Mouse (Mus musculus) liver, adult (tissue): ENCODE data around the gene Atl3.

Source experiments
- GATA4 ChIP-seq: IDR thresholded peaks from 2 replicates; pipeline ENCODE4 v1.6.1; 2014; ENCODE audit warnings: mild to moderate bottlenecking, low read length; ENCODE audit not compliant: insufficient replicate concordance

Atl3 gene

DNA sequence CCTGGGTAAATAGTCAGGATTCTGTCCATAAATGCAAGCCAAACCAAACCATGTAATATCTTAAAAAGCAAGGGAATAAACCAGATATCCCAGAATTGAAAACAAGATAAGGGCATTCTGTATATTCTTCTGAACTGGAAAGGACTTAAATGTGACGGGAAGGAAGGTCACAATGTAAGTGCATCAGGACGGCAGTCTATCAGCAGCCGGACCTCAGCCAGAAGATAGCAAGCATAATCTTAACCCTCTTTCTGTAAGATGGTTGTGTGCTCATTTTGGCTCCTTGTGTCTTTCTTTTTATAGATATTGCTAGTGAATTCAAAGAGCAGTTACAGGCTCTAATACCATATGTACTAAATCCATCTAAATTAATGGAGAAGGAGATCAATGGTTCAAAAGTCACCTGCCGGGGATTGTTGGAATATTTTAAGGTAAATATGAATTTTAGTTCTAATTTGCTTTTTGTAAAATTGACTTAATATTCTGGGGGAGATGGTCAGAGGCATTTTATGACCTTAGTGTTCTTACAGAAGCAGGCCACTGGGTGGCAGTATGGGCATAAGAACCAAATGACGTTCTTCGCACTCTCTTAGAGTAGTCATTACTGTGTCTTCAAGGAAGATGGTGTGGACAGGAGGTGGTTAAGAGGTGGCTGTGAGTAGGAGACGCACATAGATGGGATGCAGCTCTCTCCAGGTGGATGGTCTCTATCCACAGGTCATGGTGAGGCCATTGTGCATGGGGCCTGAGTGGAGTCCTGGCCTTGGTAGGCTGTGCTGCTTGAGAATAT, 35.0 kb downstream of the Atl3 start:
- TF ChIP-seq GATA4 = peak; percentile 92

DNA sequence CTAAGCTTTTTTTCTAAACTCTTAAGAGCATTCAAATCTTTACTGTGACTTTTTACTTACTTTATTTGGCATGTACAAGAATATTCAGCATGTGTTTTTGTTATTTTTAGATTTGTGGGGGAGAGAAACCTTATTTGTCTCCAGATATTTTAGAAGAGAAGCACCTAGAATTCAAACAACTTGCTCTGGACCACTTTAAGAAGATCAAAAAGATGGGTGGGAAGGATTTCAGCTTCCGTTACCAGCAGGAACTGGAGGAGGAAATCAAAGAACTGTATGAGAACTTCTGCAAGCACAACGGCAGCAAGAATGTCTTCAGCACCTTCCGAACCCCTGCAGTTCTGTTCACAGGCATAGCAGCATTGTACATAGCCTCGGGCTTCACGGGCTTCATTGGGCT, 38.1 kb downstream of the Atl3 start:
- no peak for TF ChIP-seq GATA4

GRCm38 (mm10) chr19:7533891-7534290, 40.1 kb downstream of the Atl3 start:
- no peak for TF ChIP-seq GATA4

- TF ChIP-seq GATA4 = no peak
These were observed 55.1 kb downstream of the Atl3 start for GRCm38 (mm10) chr19:7548924-7549323.

DNA sequence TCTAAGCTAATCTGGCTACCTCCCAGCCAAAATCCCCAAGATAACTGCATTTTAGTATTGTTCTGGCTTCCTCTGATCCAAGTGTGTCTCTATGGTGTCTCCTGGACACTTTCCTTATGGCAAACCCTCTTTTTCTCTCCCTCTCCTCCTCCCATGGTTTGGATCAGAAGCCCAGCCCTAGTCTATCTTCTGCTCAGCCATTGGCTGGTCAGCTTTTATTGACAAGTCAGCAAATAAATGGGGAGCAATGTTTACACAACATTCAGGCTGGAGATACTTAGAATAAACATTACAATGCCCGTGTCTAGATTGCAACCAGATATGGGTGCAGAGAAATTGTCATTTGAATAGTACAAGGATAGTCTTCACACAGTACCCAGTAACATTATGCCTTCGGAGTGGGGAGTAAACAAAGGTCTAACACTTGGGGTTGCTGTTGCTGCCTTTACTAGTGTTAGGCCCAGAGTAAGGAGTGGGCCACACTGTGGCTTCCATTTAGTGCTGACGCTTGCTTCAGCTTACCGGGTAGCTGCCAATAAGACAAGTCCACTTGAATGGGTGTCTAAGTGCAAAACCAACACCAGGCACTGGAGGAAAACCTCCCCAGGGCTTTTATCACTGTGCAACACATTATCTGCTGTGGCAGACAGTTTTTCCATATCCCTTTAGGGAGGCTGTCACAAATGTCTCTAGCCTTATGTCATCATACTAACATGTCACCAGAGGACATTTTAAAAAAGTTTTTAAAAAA, 57.9 kb downstream of the Atl3 start:
- no peak for TF ChIP-seq GATA4

- TF ChIP-seq GATA4 = no peak
These were observed 58.4 kb downstream of the Atl3 start for GRCm38 (mm10) chr19:7552301-7552673.

GRCm38 (mm10) chr19:7553441-7553840, 59.6 kb downstream of the Atl3 start:
- no peak for TF ChIP-seq GATA4

- no peak for TF ChIP-seq GATA4
These were observed 61.0 kb downstream of the Atl3 start for GRCm38 (mm10) chr19:7554881-7555280.

DNA sequence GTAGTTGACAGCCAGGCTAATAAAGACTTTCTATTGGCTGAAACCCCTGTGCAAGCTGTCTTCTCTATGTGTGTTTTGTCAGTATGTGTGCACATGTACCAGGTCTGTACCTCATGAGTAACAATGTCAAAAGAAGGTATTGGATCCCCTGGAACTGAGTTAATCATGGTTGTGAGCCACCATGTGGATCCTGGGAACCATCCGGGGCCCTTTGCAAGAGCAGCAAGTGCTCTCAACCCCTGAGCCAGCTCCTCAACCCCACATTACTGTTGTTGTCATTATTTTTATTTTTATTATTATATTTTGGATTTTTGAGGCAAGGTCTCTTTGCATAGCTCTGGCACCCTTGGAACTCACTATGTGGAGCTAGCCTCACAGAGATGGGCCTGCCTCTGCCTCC, 62.8 kb downstream of the Atl3 start:
- TF ChIP-seq GATA4 = no peak

GRCm38 (mm10) chr19:7557328-7557822, 63.5 kb downstream of the Atl3 start, which contains the start of gene Pla2g16:
Gene Pla2g16, plus strand, starts transcription at chr19:7557459.
- TF ChIP-seq GATA4 = no peak

- TF ChIP-seq GATA4 = no peak
These were observed 64.0 kb downstream of the Atl3 start for GRCm38 (mm10) chr19:7557844-7558243.

DNA sequence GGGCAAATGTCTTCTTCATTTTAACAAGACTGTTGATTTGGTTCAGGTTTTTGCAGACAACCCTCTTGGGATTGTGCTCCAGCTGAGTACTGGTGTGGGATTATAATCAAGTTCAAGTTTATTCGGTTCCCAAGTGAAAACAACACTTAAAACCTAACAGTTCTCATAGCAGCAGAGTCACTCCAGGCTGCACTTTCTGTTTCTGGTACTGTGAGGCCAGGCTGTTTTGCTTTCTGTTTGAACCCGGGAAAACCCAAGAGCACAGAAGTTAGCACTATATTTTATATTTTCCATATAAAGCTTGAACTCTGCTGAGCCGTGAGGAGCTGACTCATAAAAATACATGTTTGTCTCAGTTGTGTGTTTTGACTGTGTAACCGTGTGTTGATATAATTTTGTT, 64.8 kb downstream of the Atl3 start:
- TF ChIP-seq GATA4 = no peak

DNA sequence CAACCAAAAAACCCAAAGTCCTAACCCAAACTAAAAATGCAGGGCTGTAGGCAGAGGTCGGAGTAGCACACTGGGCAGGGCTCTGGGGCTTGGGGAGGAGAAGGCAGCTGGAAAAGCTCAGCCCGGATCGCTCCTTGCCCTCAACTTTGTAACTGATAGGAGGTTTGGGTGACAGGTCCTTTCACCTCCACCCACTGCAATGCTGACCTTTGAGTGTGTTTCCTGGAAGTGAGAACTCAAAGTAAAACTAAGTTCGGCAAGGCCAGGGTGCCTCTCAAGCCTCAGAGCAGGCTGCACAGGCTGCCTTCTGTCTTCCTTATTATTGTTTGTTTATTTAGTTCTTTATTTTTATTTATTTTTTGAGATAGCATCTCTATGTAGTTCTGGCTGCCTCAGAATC, 66.1 kb downstream of the Atl3 start:
- TF ChIP-seq GATA4 = no peak

DNA sequence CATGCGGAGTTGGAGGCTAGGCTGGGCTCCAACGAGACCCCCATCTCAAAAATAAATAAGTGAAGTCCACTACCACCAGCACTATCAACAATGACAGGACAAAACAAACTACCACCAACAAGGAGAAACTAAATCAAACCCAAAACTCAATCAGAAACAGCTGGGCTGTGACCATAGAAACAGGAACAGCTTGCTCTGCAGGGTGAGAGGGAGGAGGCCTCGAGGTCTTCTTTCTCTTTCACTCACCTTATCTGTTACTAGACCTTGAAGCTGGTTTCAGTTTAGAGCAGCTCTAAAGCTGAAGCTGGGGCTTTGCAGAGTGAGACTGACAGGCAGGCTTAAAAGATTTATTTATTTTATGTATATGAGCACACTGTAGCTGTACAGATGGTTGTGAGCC, 67.6 kb downstream of the Atl3 start:
- TF ChIP-seq GATA4 = no peak

DNA sequence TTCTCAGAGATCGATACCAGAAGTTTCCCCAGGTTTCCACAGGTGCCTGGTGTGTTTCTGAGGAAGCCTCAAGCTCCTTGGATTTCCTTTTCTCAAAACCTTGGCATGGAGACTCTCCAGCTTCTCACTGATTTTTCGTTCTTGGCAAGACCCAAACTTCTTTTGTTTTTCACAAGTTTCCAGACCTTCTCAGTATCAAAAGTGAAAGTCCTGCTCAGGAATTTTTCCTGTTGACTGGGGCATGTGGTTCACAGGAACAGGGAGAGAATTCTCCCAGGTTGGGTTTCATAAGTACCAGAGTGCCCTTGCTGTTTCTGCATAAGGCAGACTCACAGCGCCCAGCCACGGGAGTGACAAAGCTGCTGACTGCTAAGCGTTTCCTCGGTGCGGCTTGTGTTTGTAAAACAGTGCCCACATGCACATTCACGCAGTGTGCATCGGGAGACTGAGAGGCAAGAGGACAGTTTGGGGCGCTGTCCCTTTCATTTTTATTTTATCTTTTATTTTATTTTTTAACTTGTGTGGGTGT, 68.8 kb downstream of the Atl3 start:
- no peak for TF ChIP-seq GATA4

DNA sequence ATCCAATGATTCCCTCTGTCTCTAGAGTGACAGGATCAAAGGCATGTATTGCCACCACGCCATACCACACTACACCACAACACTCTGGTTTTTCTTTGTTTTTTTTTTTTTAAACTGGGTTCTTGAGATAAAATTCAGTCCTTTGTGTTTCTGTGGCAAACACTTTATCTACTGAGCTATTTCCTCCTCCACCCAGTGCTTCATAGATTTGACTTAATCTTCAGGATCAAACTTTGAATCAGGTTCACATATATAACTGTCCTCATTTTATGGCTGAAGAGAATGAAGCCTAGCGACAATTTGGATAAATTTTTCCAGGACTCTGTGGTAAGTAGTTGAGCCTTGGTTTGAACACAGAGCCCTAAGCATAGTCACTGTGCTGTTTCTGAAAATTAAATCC, 69.8 kb downstream of the Atl3 start:
- TF ChIP-seq GATA4 = no peak
